Mouse (Mus musculus): ENCODE results near the gene Mrgprd. TPM values are rescaled to one million over a fixed set of nuclear protein-coding genes. Genes with fewer than 3 reads are reported as not detected.

The Mrgprd gene
- polyA plus RNA-seq (2014; fragmentation: Illumina TruSeq; extraction: RNeasy Lipid Tissue Mini Kit (QIAGEN cat#74804)), result not detected

DNA sequence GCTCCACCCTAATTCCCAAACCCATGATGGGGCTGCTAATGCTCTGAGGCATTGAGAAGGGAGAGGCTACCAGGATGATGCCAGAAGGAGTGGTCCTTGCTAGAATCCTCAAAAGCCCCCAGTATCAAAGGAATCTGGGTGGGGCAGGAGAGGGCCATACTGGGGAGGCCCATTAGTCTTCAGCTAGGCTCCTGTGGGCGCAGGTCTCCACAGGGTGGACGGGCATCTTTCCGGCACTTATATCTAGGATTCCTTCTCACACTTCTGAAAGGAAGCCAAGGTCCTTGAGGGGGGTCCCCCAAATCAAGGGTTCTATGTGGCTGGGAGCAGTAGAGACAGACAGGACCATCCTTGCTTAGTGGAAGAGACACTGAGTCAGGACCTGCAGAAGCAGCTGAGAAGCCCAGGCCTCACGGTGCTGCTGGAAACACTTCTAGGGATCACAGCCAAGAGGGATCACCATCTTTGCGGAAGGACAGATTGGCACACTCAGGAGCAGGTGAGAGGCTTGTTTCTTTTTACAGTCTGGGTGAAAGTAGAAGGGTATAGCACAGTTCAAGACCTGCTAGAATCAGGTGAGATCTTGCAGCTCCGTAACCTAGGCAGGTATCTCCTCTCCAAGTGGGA, at the start of gene Mrgprd:
Mrgprd (plus strand) TSS at position 51 of the 627 bp plus-strand sequence.

DNA sequence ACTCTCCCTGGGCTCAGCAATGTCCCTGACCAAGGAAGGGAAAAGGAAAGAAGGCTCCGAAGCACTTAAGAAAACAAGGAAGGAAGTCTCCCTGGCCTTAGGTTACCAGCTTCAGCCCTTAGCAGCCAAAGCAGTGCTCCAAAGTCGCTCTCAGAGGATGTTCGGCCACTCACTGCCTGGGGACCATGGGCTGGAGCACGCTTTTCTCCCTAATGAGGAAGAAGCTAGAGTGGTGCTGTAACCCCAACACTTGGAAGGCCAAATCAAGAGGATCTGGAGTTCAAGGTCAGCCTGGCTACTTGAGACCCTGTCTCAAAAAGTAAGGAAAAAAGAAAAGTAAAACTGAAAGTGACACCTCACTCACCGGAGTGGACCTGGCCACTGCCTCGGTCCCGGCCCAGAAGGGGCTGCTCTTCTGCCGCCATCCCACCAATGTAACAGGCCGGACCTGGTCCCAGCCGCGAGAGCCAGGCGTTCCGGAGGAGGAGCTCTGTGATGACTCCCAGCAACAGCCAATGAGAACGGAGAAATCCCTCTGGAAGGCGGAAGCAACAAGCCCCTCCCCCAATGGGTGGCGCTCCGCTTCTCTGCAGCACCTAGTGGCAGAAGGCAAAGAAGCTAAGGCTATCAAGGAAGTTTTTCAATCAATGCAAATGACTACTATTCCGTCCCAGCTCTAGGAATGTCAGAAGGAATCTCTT, 31.0 kb upstream of the Mrgprd start, which contains the start of gene Tpcn2:
Tpcn2 (minus strand) TSS at position 525 of the 701 bp plus-strand sequence.

DNA sequence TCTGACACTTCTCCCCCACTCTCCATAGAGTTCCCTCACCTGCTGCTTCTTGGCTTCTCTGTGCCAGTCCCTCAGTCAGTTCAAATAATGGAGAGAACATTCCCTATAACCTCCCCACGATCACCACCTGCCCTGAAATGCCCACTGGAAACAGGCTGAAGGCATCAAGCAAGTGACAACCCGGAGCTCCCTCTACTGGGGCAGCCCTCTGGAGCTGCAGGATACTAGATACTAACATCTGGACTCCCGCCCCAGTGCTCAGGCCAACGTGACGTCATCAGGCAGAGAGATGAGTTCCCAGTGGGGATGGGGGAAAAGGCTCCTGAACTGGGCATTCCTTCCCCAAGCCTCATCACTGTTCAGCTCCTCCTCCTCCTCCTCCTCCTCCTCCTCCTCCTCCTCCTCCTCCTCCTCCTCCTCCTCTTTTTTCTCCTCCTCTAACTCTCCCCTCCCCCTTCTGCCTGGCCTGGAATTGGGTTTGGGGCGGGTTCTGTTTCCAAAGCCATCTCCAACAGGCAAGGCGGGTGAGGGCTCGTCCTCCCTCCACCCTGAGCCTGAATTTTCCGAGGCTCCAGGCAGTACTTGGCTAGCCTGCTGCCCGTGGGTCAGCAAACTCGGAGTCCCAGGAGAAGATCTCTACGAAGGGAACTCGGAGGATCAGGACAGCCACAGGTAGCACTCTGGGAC, 14.2 kb upstream of the Mrgprd start, which contains the start of gene Mrgprf:
Mrgprf (plus strand) TSS at position 508 of the 687 bp plus-strand sequence.

Other genes with a start within 250 kb of the Mrgprd start
- not detected for gene 1810010D01Rik, start 106.7 kb upstream of the Mrgprd start, polyA plus RNA-seq (2014; fragmentation: Illumina TruSeq; extraction: RNeasy Lipid Tissue Mini Kit (QIAGEN cat#74804))
- 1.1 TPM for gene Tpcn2, start 30.8 kb upstream of the Mrgprd start, polyA plus RNA-seq (2014; fragmentation: Illumina TruSeq; extraction: RNeasy Lipid Tissue Mini Kit (QIAGEN cat#74804))
- not detected for gene Mrgprf, start 14.0 kb upstream of the Mrgprd start, polyA plus RNA-seq (2014; fragmentation: Illumina TruSeq; extraction: RNeasy Lipid Tissue Mini Kit (QIAGEN cat#74804))